In genomic region chr4:140791071-140791470, GRCm38 (mm10) we compare ENCODE assay signal across 41 mouse cellular contexts. TPM values are rescaled to one million over a fixed set of nuclear protein-coding genes. Genes with fewer than 3 reads are reported as not detected.
"Had no signal": no experiment of that assay in that cellular context is flagged by ENCODE, and none has a peak within 500 bp of the region (broad histone marks: within the 10 kb centered on the region; RNA-seq: fewer than 3 reads in every experiment).

No protein-coding gene starts in this region.

- H3K36me3 ChIP-seq: heart, embryonic 12.5 days; heart, embryonic 13.5 days; heart, embryonic 15.5 days; hindbrain, embryonic 10.5 days; hindbrain, embryonic 12.5 days; hindbrain, embryonic 13.5 days; hindbrain, embryonic 15.5 days; intestine, embryonic 15.5 days; kidney, embryonic 15.5 days had no signal

- H3K9me3 ChIP-seq: heart, embryonic 15.5 days; hindbrain, embryonic 10.5 days; hindbrain, embryonic 12.5 days; hindbrain, embryonic 13.5 days; hindbrain, embryonic 15.5 days; intestine, embryonic 15.5 days; kidney, embryonic 15.5 days had no signal

- DNase-seq: heart, postnatal 10 days; heart, postnatal 14 days; heart, postnatal 36 days; heart, postnatal 4 days; kidney, adult 11 months; kidney, adult 18-20 months; kidney, adult 2 months; kidney, adult 8-10 months; kidney, adult 9 months; kidney, postnatal 10 days; kidney, postnatal 14 days; kidney, postnatal 25 days; kidney, postnatal 36 days; kidney, postnatal 4 days; layer of hippocampus, adult 9-11 months; layer of hippocampus, postnatal 36 days had no signal

- H3K27me3 ChIP-seq: hindbrain, embryonic 13.5 days; hindbrain, embryonic 15.5 days; intestine, embryonic 15.5 days; kidney, embryonic 15.5 days had no signal

- ATAC-seq: hindbrain, embryonic 16.5 days; hindbrain, postnatal 0 days; inflammation-experienced regulatory T-cells, adult 6 months; intestine, embryonic 15.5 days; intestine, embryonic 16.5 days; intestine, postnatal 0 days had no signal

- H3K4me1 ChIP-seq: hindbrain, embryonic 13.5 days; hindbrain, embryonic 15.5 days had no signal

- H3K4me3 ChIP-seq: heart, embryonic 12.5 days; heart, embryonic 13.5 days; heart, embryonic 15.5 days; hindbrain, embryonic 10.5 days; hindbrain, embryonic 12.5 days; hindbrain, embryonic 13.5 days; hindbrain, embryonic 15.5 days; intestine, embryonic 15.5 days; kidney, embryonic 15.5 days; layer of hippocampus, adult 2 months; left cerebral cortex, adult 2 months had no signal

RNA-seq across cellular contexts. Expression of gene Padi4, which starts 17.0 kb away (rescaled TPM):
- total RNA-seq: hindbrain, postnatal 0 days; layer of hippocampus, adult 18-20 months; layer of hippocampus, adult 2 months; layer of hippocampus, postnatal 10 days; layer of hippocampus, postnatal 14 days; layer of hippocampus, postnatal 25 days; layer of hippocampus, postnatal 36 days; left cerebral cortex, adult 18-20 months had no signal

RNA-seq across cellular contexts. Expression of gene Padi3, which starts 19.4 kb away (rescaled TPM):
- total RNA-seq: hindbrain, postnatal 0 days; layer of hippocampus, adult 18-20 months; layer of hippocampus, adult 2 months; layer of hippocampus, adult 8-10 months; layer of hippocampus, postnatal 14 days; layer of hippocampus, postnatal 25 days; layer of hippocampus, postnatal 36 days; left cerebral cortex, adult 18-20 months; left cerebral cortex, adult 2 months; left cerebral cortex, adult 8-10 months had no signal

RNA-seq across cellular contexts. Expression of gene Padi6, which starts 48.6 kb away (rescaled TPM):
- total RNA-seq: heart, postnatal 10 days; heart, postnatal 14 days; heart, postnatal 25 days; heart, postnatal 36 days; heart, postnatal 4 days; hematopoietic stem cell, adult 5-6 weeks; layer of hippocampus, adult 2 months; layer of hippocampus, adult 8-10 months; layer of hippocampus, postnatal 25 days; layer of hippocampus, postnatal 36 days; left cerebral cortex, adult 2 months had no signal

RNA-seq across cellular contexts. Expression of gene Padi1, which starts 54.5 kb away (rescaled TPM):
- total RNA-seq: heart, postnatal 10 days; heart, postnatal 14 days; heart, postnatal 25 days; heart, postnatal 36 days; heart, postnatal 4 days; hindbrain, postnatal 0 days; layer of hippocampus, adult 18-20 months; layer of hippocampus, adult 2 months; layer of hippocampus, postnatal 10 days; layer of hippocampus, postnatal 14 days; layer of hippocampus, postnatal 25 days; layer of hippocampus, postnatal 36 days; left cerebral cortex, adult 18-20 months had no signal
